Mouse (Mus musculus): ENCODE measurements around the gene Otof. TPM values are rescaled to one million over a fixed set of nuclear protein-coding genes. Genes with fewer than 3 reads are reported as not detected.

Gene Otof
- total RNA-seq, 2 experiments from 2014 or later = not detected

- no peak for DNase-seq
Measured at GRCm38 (mm10) chr5:30341601-30342365, 119.9 kb downstream of the Otof start.

- DNase-seq = no peak
Measured at GRCm38 (mm10) chr5:30340815-30341214, 120.9 kb downstream of the Otof start.

Other genes starting within 250 kb of the Otof start
- 10 to 100 TPM; 16.6 to 18.5 TPM for gene Selenoi, start 229.4 kb downstream of the Otof start, total RNA-seq (2021)
- gene Drc1, start 180.5 kb downstream of the Otof start, total RNA-seq (2021) = under 1 TPM in 1 of 2 experiments, not detected in 1; 0.49 TPM
- not detected for gene 1700001C02Rik, start 4.1 kb upstream of the Otof start, total RNA-seq (2021)
- not detected for gene Cib4, start 83.9 kb upstream of the Otof start, total RNA-seq (2021)
- 100 to 1,000 TPM; 237 to 244 TPM for gene Kcnk3, start 126.2 kb upstream of the Otof start, total RNA-seq (2021)
- 10 to 100 TPM; 44.7 to 51.8 TPM for gene Slc35f6, start 186.0 kb upstream of the Otof start, total RNA-seq (2021)
- gene Cenpa, start 204.8 kb upstream of the Otof start, total RNA-seq (2021) = 10 to 100 TPM; 58.6 to 66.5 TPM
- under 1 TPM; 0.72 to 0.82 TPM for gene Dpysl5, start 249.6 kb upstream of the Otof start, total RNA-seq (2021)